Mouse (Mus musculus): ENCODE data around the gene Slc4a2. TPM values are rescaled to one million over a fixed set of nuclear protein-coding genes. Genes with fewer than 3 reads are reported as not detected.

The Slc4a2 gene
- polyA plus RNA-seq, 1 experiment from 2014 or later: 12.6 TPM

DNA sequence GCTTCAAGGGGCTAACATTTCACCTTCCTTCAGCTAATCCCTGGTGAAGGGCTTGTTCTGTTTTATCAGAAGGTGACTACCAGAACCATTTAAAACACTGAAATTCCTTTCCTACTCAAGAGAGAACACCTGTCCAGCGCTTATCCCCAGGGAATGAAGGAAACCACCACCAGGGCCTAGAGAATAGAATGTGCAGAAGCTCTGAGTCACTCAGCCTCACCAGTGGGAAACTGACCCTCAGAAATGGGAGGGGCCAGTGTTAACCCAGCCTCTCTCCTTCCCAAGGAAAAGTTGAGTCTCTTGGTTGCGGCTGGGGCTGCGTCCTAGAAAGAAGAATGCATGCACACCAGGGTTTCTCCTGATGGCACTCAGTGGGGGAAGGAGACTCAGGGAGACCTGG, 31.4 kb downstream of the Slc4a2 start:
- no peaks in the 10 kb centered on the region; the same call in 1 of the 2 replicates for H3K36me3 ChIP-seq (ENCODE audit: control insufficient read depth, insufficient read depth)
- no peak for ATAC-seq (ENCODE audit: low read depth)
- WGBS (ENCODE audit: insufficient replicate concordance): 84% methylated on average over 3 of the region's 3 CpGs
- H3K4me3 ChIP-seq (ENCODE audit: low read depth, low read length): no peak overlapping the region
- no peaks in the 10 kb centered on the region for H3K27me3 ChIP-seq (ENCODE audit: control insufficient read depth, insufficient read depth, low read depth, low read length)
- H3K4me2 ChIP-seq (ENCODE audit: low read depth, low read length): no peak overlapping the region
- no peaks in the 10 kb centered on the region for H3K9me3 ChIP-seq (replicated peaks; ENCODE audit: control insufficient read depth, low read length)
- no peak overlapping the region for H3K9ac ChIP-seq (ENCODE audit: low read depth, low read length)
- H3K27ac ChIP-seq (ENCODE audit: low read length): no peak overlapping the region
- H3K4me1 ChIP-seq (ENCODE audit: control insufficient read depth, low read depth, low read length): peaks cover 34% of the 10 kb centered on the region

DNA sequence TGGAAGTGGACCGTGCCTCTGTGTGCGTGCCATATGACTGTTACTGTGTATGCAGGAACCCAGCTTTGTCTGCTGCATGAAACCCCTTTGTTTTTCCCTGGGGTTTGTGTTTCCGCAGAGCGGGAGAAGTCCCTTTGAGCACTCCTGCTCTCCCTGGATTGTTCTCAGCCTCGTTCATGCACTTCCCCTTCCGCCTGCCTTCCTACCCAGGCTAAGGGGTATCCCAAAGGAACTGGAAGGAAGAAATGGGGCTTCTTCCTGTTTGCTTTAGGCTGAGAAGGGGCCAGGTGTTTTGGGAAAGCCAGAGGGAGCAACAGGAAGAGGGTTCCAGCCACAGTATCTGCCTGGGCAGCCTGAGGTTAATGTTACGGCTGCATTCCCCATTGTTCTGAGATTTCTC, 32.0 kb downstream of the Slc4a2 start:
- Histone ChIP-seq H3K36me3 (ENCODE audit: control insufficient read depth, insufficient read depth) (no peaks in the 10 kb centered on the region; the same call in 1 of the 2 replicates), H3K4me3 (ENCODE audit: low read depth, low read length) (no peak overlapping the region), H3K27me3 (ENCODE audit: control insufficient read depth, insufficient read depth, low read depth, low read length) (no peaks in the 10 kb centered on the region), H3K9ac (ENCODE audit: low read depth, low read length) (no peak overlapping the region), H3K4me2 (ENCODE audit: low read depth, low read length) (no peak overlapping the region), H3K9me3 (replicated peaks; ENCODE audit: control insufficient read depth, low read length) (no peaks in the 10 kb centered on the region), H3K27ac (ENCODE audit: low read length) (no peak overlapping the region), H3K4me1 (ENCODE audit: control insufficient read depth, low read depth, low read length) (peaks cover 34% of the 10 kb centered on the region)
- ATAC-seq (ENCODE audit: low read depth): no peak
- 73% methylated on average over 7 of the region's 7 CpGs for WGBS (ENCODE audit: insufficient replicate concordance)

DNA sequence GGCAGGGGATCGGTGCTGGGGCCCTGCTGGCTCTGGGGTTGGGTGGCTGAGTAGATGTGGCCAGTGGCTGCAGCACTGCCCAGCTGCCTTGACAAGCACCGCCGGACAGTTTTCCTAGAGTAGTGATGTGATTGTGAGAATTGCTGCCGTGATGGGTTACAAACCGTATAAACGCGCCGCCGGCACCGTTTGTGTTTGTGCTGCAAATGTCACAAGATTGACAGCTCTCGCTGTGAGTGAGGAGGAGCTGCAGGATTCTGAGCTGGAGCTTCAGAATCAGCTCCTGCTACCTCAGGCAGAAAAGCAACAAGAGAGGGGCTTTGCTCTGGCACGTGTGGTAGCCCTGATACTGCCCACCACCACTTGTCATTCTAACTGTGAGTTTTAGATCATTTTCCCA, 43.1 kb downstream of the Slc4a2 start:
- H3K4me2 ChIP-seq (ENCODE audit: low read depth, low read length): no peak overlapping the region
- no peak overlapping the region for H3K4me3 ChIP-seq (ENCODE audit: low read depth, low read length)
- no peaks in the 10 kb centered on the region for H3K4me1 ChIP-seq (ENCODE audit: control insufficient read depth, low read depth, low read length)
- H3K9me3 ChIP-seq (replicated peaks; ENCODE audit: control insufficient read depth, low read length): no peaks in the 10 kb centered on the region
- 72% methylated on average over 12 of the region's 12 CpGs for WGBS (ENCODE audit: insufficient replicate concordance)
- ATAC-seq (ENCODE audit: low read depth): no peak
- H3K27me3 ChIP-seq (ENCODE audit: control insufficient read depth, insufficient read depth, low read depth, low read length): no peaks in the 10 kb centered on the region
- H3K9ac ChIP-seq (ENCODE audit: low read depth, low read length): no peak overlapping the region
- no peaks in the 10 kb centered on the region for H3K36me3 ChIP-seq (ENCODE audit: control insufficient read depth, insufficient read depth)
- no peak overlapping the region for H3K27ac ChIP-seq (ENCODE audit: low read length)

DNA sequence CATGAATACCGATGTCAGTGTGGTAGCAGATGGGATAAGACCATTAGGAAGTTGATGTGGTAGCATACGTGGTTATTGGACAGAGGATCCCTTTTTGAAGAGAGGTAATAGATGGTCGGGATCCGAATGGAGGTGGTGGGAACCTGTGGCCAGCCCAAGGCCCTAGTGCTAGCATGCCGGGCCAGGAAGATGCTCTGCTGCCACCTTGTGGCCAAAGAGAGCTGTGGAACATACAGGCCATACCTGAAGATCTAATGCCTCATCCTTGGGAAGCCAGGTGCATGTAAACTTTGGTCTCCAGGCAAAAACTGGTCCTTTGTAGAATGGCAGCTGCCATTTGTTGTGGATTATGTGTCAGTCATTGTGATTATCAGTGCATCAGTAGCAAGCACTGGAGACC, 47.0 kb downstream of the Slc4a2 start:
- H3K36me3 ChIP-seq (ENCODE audit: control insufficient read depth, insufficient read depth): no peaks in the 10 kb centered on the region
- no peak overlapping the region for H3K4me3 ChIP-seq (ENCODE audit: low read depth, low read length)
- H3K4me2 ChIP-seq (ENCODE audit: low read depth, low read length): no peak overlapping the region
- peaks cover 29% of the 10 kb centered on the region for H3K27me3 ChIP-seq (ENCODE audit: control insufficient read depth, insufficient read depth, low read depth, low read length)
- H3K9ac ChIP-seq (ENCODE audit: low read depth, low read length): no peak overlapping the region
- H3K9me3 ChIP-seq (replicated peaks; ENCODE audit: control insufficient read depth, low read length): no peaks in the 10 kb centered on the region
- peak; percentile 49; the same call in 1 of the 2 replicates for ATAC-seq (ENCODE audit: low read depth)
- H3K27ac ChIP-seq (ENCODE audit: low read length): no peak overlapping the region
- H3K4me1 ChIP-seq (ENCODE audit: control insufficient read depth, low read depth, low read length): peaks cover 13% of the 10 kb centered on the region
- WGBS (ENCODE audit: insufficient replicate concordance): 8% methylated on average over 5 of the region's 5 CpGs

DNA sequence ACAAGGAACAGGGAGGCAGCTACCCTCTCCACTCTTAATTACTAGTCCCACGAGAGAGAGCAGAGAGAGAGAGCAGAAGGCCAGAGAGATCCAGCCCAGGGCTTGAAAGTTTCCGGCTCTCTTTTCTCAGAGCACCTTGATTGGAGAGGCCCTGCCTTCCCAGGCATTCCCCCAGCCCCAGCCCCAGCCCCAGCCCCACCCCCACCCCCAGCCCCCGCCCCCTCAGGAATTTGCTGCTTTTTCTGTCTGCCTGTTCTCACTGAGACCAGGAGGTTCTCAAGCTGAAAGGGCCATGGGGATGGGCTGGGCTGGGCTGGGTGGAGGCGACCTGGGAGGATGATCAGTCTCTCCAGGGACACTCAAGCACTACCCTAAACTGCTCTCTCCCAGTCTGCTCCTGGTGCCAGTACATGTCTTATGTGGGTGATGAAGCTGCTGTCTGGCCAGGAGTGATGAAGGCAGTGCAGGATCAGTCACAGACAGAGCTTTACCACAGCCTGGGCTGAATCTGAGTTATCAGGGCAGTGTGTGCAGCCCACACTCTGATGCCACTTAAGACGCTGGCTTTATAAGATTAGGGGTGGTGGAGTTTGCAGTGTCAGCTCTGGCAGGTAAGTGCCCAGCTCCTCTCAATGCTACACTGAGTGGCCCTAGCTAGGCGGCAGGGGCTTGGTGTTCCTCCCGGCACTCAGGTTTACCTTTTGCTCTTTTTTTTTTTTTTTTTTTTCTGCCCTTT, 49.4 kb downstream of the Slc4a2 start:
- 61% methylated on average over 7 of the region's 7 CpGs for WGBS (ENCODE audit: insufficient replicate concordance)
- Histone ChIP-seq H3K9me3 (replicated peaks; ENCODE audit: control insufficient read depth, low read length) (no peaks in the 10 kb centered on the region), H3K4me2 (ENCODE audit: low read depth, low read length) (no peak overlapping the region), H3K4me1 (ENCODE audit: control insufficient read depth, low read depth, low read length) (peaks cover 13% of the 10 kb centered on the region), H3K27ac (ENCODE audit: low read length) (no peak overlapping the region), H3K27me3 (ENCODE audit: control insufficient read depth, insufficient read depth, low read depth, low read length) (peaks cover 29% of the 10 kb centered on the region), H3K9ac (ENCODE audit: low read depth, low read length) (no peak overlapping the region), H3K36me3 (ENCODE audit: control insufficient read depth, insufficient read depth) (peaks cover 3% of the 10 kb centered on the region; the same call in 1 of the 2 replicates), H3K4me3 (ENCODE audit: low read depth, low read length) (no peak overlapping the region)
- ATAC-seq (ENCODE audit: low read depth): no peak

DNA sequence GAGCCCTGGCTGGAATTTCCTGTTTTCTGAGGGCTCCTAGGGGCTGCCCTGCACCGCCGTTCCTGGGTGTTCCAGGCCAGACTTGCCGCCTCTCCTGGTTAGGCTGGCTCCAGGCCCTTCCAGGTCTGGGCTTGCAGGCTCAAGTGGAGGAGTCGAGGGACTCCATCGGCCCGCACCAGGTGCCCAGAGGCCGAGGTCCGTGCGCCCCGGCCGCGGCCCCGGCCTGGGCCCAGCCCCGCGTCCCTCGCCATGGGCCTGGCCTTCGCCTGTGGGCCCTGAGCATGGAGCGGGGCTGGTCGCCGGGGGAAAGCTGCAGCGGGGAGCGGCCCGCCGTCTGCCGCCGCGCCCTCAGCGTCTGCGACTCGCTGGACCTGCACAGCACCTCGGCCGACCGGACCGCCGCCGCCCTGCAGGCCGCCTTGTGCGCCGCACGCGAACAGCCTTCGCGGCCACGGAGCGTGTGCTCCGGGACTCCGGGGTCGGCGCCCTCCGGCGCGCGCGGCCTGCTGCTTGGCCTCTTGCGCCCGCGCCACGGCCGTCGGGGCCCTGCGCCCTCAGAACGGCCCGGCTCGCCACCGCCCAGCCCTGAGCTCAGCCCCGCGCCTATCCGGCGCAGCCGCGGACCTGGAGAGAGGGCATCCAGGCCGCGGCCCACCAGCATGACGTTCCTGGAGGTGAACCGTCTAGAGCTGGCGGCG, 50.5 kb downstream of the Slc4a2 start:
- 6% methylated on average over 73 of the region's 77 CpGs for WGBS (ENCODE audit: insufficient replicate concordance)
- no peaks in the 10 kb centered on the region for H3K9me3 ChIP-seq (replicated peaks; ENCODE audit: control insufficient read depth, low read length)
- peak overlapping the region; percentile 44 for H3K4me3 ChIP-seq (ENCODE audit: low read depth, low read length)
- peak overlapping the region; percentile 56 for H3K4me2 ChIP-seq (ENCODE audit: low read depth, low read length)
- H3K27ac ChIP-seq (ENCODE audit: low read length): no peak overlapping the region
- H3K9ac ChIP-seq (ENCODE audit: low read depth, low read length): no peak overlapping the region
- H3K36me3 ChIP-seq (ENCODE audit: control insufficient read depth, insufficient read depth): peaks cover 8% of the 10 kb centered on the region
- ATAC-seq (ENCODE audit: low read depth): peak; percentile 14; the same call in 1 of the 2 replicates
- H3K4me1 ChIP-seq (ENCODE audit: control insufficient read depth, low read depth, low read length): peaks cover 13% of the 10 kb centered on the region
- peaks cover 29% of the 10 kb centered on the region for H3K27me3 ChIP-seq (ENCODE audit: control insufficient read depth, insufficient read depth, low read depth, low read length)

DNA sequence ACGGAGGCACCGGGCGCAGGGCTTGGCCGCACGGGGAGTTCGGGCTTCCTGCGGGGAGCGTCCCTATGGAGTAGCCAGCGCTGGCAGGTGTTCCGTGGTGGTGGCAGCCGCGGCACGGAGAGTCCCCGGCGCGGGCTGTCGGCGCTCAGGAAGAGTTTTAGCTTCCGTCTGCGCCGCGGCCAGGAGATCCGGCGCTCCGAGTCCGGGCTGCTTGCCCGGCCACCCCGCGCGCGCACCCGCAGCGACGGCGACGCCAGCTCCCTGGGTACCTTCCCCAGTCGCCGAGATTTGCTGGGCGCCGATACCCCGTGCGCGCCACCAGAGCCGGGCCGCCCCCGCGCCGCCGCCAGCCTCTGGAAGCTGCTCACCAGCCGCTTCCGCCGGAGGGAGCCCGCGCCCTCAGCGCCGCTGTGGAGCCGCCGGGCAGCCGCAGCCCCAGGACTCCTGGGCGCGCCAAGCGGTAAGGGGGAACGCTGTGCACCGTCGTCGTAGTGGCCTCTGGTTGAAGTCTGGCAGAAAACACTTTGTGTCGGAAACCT, 51.2 kb downstream of the Slc4a2 start:
- Histone ChIP-seq H3K27me3 (ENCODE audit: control insufficient read depth, insufficient read depth, low read depth, low read length) (peaks cover 29% of the 10 kb centered on the region), H3K4me2 (ENCODE audit: low read depth, low read length) (peak overlapping the region; percentile 56), H3K36me3 (ENCODE audit: control insufficient read depth, insufficient read depth) (peaks cover 11% of the 10 kb centered on the region), H3K4me1 (ENCODE audit: control insufficient read depth, low read depth, low read length) (peaks cover 13% of the 10 kb centered on the region), H3K27ac (ENCODE audit: low read length) (no peak overlapping the region), H3K9ac (ENCODE audit: low read depth, low read length) (no peak overlapping the region), H3K9me3 (replicated peaks; ENCODE audit: control insufficient read depth, low read length) (no peaks in the 10 kb centered on the region), H3K4me3 (ENCODE audit: low read depth, low read length) (peak overlapping the region; percentile 44)
- ATAC-seq (ENCODE audit: low read depth): 0 out of 2 replicates have a peak, but pooled peaks have one; percentile 6
- WGBS (ENCODE audit: insufficient replicate concordance): 6% methylated on average over 67 of the region's 67 CpGs

DNA sequence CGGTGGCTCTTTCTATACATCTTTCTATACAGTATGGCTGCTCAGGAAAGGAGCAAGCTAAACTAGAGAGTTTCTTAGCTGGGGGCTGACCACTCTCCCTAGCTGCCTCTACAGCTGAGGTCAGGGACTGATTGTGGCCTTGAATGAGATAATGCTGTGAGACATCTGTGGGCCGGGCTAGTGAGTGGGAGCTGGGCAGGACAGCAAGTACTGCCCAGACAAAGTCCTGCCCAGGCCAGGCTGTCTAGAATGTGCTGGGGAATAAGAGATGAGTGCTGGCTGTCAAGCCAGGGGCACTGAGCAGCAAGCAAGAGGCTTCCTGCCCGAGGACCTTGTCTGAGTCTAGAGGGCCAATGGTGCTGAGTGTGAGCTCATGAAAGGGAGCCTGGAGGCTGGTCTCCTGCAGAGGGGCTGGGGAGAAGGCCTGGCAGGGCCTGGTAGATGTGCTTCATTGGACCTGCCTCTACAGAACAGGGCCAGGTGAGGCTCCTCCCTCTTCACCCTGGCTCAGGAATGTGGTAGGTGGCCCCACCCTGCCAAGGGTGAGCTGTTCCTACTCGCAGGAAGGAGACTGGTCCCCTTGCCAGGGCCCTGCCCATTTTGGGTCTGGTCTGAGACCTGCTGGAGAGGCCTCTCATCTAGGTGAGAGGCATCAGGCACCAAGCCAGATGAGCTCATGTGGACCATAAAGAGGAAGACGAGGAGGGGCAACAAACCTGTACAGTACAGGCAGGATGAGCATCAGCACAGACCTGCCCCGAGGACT, 52.0 kb downstream of the Slc4a2 start:
- Histone ChIP-seq H3K36me3 (ENCODE audit: control insufficient read depth, insufficient read depth) (peaks cover 14% of the 10 kb centered on the region), H3K4me2 (ENCODE audit: low read depth, low read length) (no peak overlapping the region), H3K9ac (ENCODE audit: low read depth, low read length) (no peak overlapping the region), H3K27me3 (ENCODE audit: control insufficient read depth, insufficient read depth, low read depth, low read length) (peaks cover 29% of the 10 kb centered on the region), H3K9me3 (replicated peaks; ENCODE audit: control insufficient read depth, low read length) (no peaks in the 10 kb centered on the region), H3K4me3 (ENCODE audit: low read depth, low read length) (no peak overlapping the region), H3K4me1 (ENCODE audit: control insufficient read depth, low read depth, low read length) (peaks cover 13% of the 10 kb centered on the region), H3K27ac (ENCODE audit: low read length) (no peak overlapping the region)
- WGBS (ENCODE audit: insufficient replicate concordance): 68% methylated on average over 6 of the region's 6 CpGs
- ATAC-seq (ENCODE audit: low read depth): no peak

Measured in liver, embryonic 16.5 days (tissue).